Comparison of ENCODE assay signal across 11 mouse cellular contexts in genomic region chr1:74239162-74239561, GRCm38 (mm10). TPM values are rescaled to one million over a fixed set of nuclear protein-coding genes. Genes with fewer than 3 reads are reported as not detected.
DNase-seq lines count a peak whose midpoint lies in the region; ATAC-seq and TF ChIP-seq lines count a peak whose summit lies in the region.
"Had no signal": no experiment of that assay in that cellular context is flagged by ENCODE, and none has a peak within 500 bp of the region (broad histone marks: within the 10 kb centered on the region; RNA-seq: fewer than 3 reads in every experiment).

No protein-coding gene starts in this region.

- H3K4me2 ChIP-seq in kidney, embryonic 16.5 days (replicated peaks; ENCODE audit: low read depth, low read length): peak overlapping the region; percentile 87
- H3K4me2 ChIP-seq in hindbrain, postnatal 0 days (ENCODE audit: low read depth, low read length): peak overlapping the region; percentile 84
- peak overlapping the region; percentile 68; the same call in 1 of the 2 replicates for H3K4me2 ChIP-seq in midbrain, embryonic 16.5 days (ENCODE audit: low read length)

- WGBS in kidney, embryonic 16.5 days: 65% methylated on average over 7 of the region's 7 CpGs
- 68% methylated on average over 7 of the region's 7 CpGs for WGBS in hindbrain, postnatal 0 days
- 62% methylated on average over 7 of the region's 7 CpGs for WGBS in midbrain, embryonic 16.5 days

- H3K4me1 ChIP-seq in kidney, embryonic 16.5 days (ENCODE audit: insufficient read depth, low read length): peaks cover 48% of the 10 kb centered on the region
- H3K4me1 ChIP-seq in hindbrain, postnatal 0 days (ENCODE audit: insufficient read depth, low read length): peaks cover 14% of the 10 kb centered on the region
- peaks cover 34% of the 10 kb centered on the region for H3K4me1 ChIP-seq in midbrain, embryonic 16.5 days (ENCODE audit: control insufficient read depth, insufficient read depth, low read length)

- no peaks in the 10 kb centered on the region for H3K36me3 ChIP-seq in kidney, embryonic 16.5 days (ENCODE audit: insufficient read depth, low read length)
- no peaks in the 10 kb centered on the region for H3K36me3 ChIP-seq in hindbrain, postnatal 0 days (ENCODE audit: insufficient read depth, low read length)
- H3K36me3 ChIP-seq in midbrain, embryonic 16.5 days (ENCODE audit: control insufficient read depth, insufficient read depth, low read length): no peaks in the 10 kb centered on the region

- H3K9me3 ChIP-seq in kidney, embryonic 16.5 days (ENCODE audit: low read length): no peaks in the 10 kb centered on the region
- H3K9me3 ChIP-seq in hindbrain, postnatal 0 days (ENCODE audit: low read length): no peaks in the 10 kb centered on the region
- H3K9me3 ChIP-seq in midbrain, embryonic 16.5 days (replicated peaks; ENCODE audit: control insufficient read depth, low read length, poor library complexity, severe bottlenecking): no peaks in the 10 kb centered on the region

- no peaks in the 10 kb centered on the region for H3K27me3 ChIP-seq in kidney, embryonic 16.5 days (ENCODE audit: insufficient read depth, low read length)
- H3K27me3 ChIP-seq in hindbrain, postnatal 0 days (ENCODE audit: insufficient read depth, low read length): no peaks in the 10 kb centered on the region
- no peaks in the 10 kb centered on the region for H3K27me3 ChIP-seq in midbrain, embryonic 16.5 days (ENCODE audit: control insufficient read depth, insufficient read depth, low read depth, low read length)

- no peak for ATAC-seq in kidney, embryonic 16.5 days (ENCODE audit: low FRiP score, low TSS enrichment)
- no peak for ATAC-seq in hindbrain, postnatal 0 days
- no peak for ATAC-seq in midbrain, embryonic 16.5 days

- peak overlapping the region; percentile 7 for H3K4me3 ChIP-seq in kidney, embryonic 16.5 days (ENCODE audit: low read length)
- no peak overlapping the region for H3K4me3 ChIP-seq in hindbrain, postnatal 0 days (ENCODE audit: low read length)
- H3K4me3 ChIP-seq in midbrain, embryonic 16.5 days (ENCODE audit: low read depth, low read length): no peak overlapping the region

- TF ChIP-seq CTCF in hindbrain, postnatal 0 days (IDR thresholded peaks at IDR 0.05; ENCODE audit: low read depth): no peak

- no peak for DNase-seq in kidney, adult 9 months
- DNase-seq in MEL-GATA-1-ER (ENCODE audit: extremely low read depth, low read depth): peak; percentile 38
- no peak for DNase-seq in hindbrain, postnatal 0 days (ENCODE audit: low spot score)
- no peak for DNase-seq in layer of hippocampus, adult 9-11 months
- no peak for DNase-seq in embryo, embryonic 9.5 days (ENCODE audit: extremely low spot score)
- no peak for DNase-seq in adrenal gland, adult 18-20 months (ENCODE audit: low spot score in 2 of 2)
- DNase-seq: adrenal gland, adult 8-10 months had no signal

- H3K27ac ChIP-seq in kidney, embryonic 16.5 days (ENCODE audit: low read length): no peak overlapping the region
- H3K27ac ChIP-seq in hindbrain, postnatal 0 days: no peak overlapping the region
- no peak overlapping the region for H3K27ac ChIP-seq in midbrain, embryonic 16.5 days (ENCODE audit: low read length)

- H3K9ac ChIP-seq in kidney, embryonic 16.5 days (replicated peaks; ENCODE audit: low read length): peak overlapping the region; percentile 45; the same call in 1 of the 2 replicates
- H3K9ac ChIP-seq in hindbrain, postnatal 0 days (replicated peaks; ENCODE audit: low read length): no peak overlapping the region
- no peak overlapping the region for H3K9ac ChIP-seq in midbrain, embryonic 16.5 days (ENCODE audit: low read depth, low read length)

RNA-seq across cellular contexts. Expression of gene Arpc2, which starts 3.3 kb away (rescaled TPM):
- polyA plus RNA-seq in kidney, embryonic 16.5 days (2015; fragmentation: Nextera tagmentation; extraction: Ambion mirVana): 441 and 457 TPM in 2 replicates
- total RNA-seq in hindbrain, postnatal 0 days (2014; rRNA removed): 108 and 131 TPM in 2 replicates
- 414 and 417 TPM in 2 replicates for polyA plus RNA-seq in hindbrain, postnatal 0 days (2015; fragmentation: Nextera tagmentation; extraction: Ambion mirVana)
- polyA plus RNA-seq in midbrain, embryonic 16.5 days (2015; fragmentation: Nextera tagmentation; extraction: Ambion mirVana): 434 and 444 TPM in 2 replicates
- total RNA-seq in adrenal gland, adult 18-20 months (2021): 100 to 1,000 TPM; 174 to 191 TPM

RNA-seq across cellular contexts. Expression of gene Gpbar1, which starts 39.2 kb away (rescaled TPM):
- polyA plus RNA-seq in kidney, embryonic 16.5 days (2015; fragmentation: Nextera tagmentation; extraction: Ambion mirVana): 1.6 and 1.9 TPM in 2 replicates
- not detected in 2 replicates for total RNA-seq in hindbrain, postnatal 0 days (2014; rRNA removed)
- 0.16 TPM in 1 of 2 replicates, not detected in the other for polyA plus RNA-seq in hindbrain, postnatal 0 days (2015; fragmentation: Nextera tagmentation; extraction: Ambion mirVana)
- polyA plus RNA-seq in midbrain, embryonic 16.5 days (2015; fragmentation: Nextera tagmentation; extraction: Ambion mirVana): 0.20 and 0.34 TPM in 2 replicates
- total RNA-seq in adrenal gland, adult 18-20 months (2021): not detected
- total RNA-seq: adrenal gland, adult 8-10 months; left cerebral cortex, postnatal 25 days had no signal

RNA-seq across cellular contexts. Expression of gene Cxcr1, which starts 44.7 kb away (rescaled TPM):
- polyA plus RNA-seq in kidney, embryonic 16.5 days (2015; fragmentation: Nextera tagmentation; extraction: Ambion mirVana): not detected in 2 replicates
- not detected in 2 replicates for total RNA-seq in hindbrain, postnatal 0 days (2014; rRNA removed)
- polyA plus RNA-seq in hindbrain, postnatal 0 days (2015; fragmentation: Nextera tagmentation; extraction: Ambion mirVana): not detected in 2 replicates
- polyA plus RNA-seq in midbrain, embryonic 16.5 days (2015; fragmentation: Nextera tagmentation; extraction: Ambion mirVana): not detected in 2 replicates
- not detected for total RNA-seq in adrenal gland, adult 18-20 months (2021)
- total RNA-seq: left cerebral cortex, postnatal 25 days had no signal
- polyA plus RNA-seq: thymus, postnatal 0 days had no signal

RNA-seq across cellular contexts. Expression of gene Aamp, which starts 45.4 kb away (rescaled TPM):
- polyA plus RNA-seq in kidney, embryonic 16.5 days (2015; fragmentation: Nextera tagmentation; extraction: Ambion mirVana): 322 and 350 TPM in 2 replicates
- 131 and 161 TPM in 2 replicates for total RNA-seq in hindbrain, postnatal 0 days (2014; rRNA removed)
- 212 and 219 TPM in 2 replicates for polyA plus RNA-seq in hindbrain, postnatal 0 days (2015; fragmentation: Nextera tagmentation; extraction: Ambion mirVana)
- 205 and 212 TPM in 2 replicates for polyA plus RNA-seq in midbrain, embryonic 16.5 days (2015; fragmentation: Nextera tagmentation; extraction: Ambion mirVana)
- 100 to 1,000 TPM; 158 to 197 TPM for total RNA-seq in adrenal gland, adult 18-20 months (2021)

RNA-seq across cellular contexts. Expression of gene Pnkd, which starts 45.6 kb away (rescaled TPM):
- 149 and 156 TPM in 2 replicates for polyA plus RNA-seq in kidney, embryonic 16.5 days (2015; fragmentation: Nextera tagmentation; extraction: Ambion mirVana)
- total RNA-seq in hindbrain, postnatal 0 days (2014; rRNA removed): 102 and 113 TPM in 2 replicates
- 143 TPM in 2 replicates for polyA plus RNA-seq in hindbrain, postnatal 0 days (2015; fragmentation: Nextera tagmentation; extraction: Ambion mirVana)
- polyA plus RNA-seq in midbrain, embryonic 16.5 days (2015; fragmentation: Nextera tagmentation; extraction: Ambion mirVana): 117 and 125 TPM in 2 replicates
- total RNA-seq in adrenal gland, adult 18-20 months (2021): 10 to 100 TPM; 68.2 to 83.0 TPM
